Mouse (Mus musculus): Measurements from ENCODE around the gene Nr6a1.
A peak's percentile ranks its signal among the peaks of the same experiment; 100 is the strongest.

Gene Nr6a1

DNA sequence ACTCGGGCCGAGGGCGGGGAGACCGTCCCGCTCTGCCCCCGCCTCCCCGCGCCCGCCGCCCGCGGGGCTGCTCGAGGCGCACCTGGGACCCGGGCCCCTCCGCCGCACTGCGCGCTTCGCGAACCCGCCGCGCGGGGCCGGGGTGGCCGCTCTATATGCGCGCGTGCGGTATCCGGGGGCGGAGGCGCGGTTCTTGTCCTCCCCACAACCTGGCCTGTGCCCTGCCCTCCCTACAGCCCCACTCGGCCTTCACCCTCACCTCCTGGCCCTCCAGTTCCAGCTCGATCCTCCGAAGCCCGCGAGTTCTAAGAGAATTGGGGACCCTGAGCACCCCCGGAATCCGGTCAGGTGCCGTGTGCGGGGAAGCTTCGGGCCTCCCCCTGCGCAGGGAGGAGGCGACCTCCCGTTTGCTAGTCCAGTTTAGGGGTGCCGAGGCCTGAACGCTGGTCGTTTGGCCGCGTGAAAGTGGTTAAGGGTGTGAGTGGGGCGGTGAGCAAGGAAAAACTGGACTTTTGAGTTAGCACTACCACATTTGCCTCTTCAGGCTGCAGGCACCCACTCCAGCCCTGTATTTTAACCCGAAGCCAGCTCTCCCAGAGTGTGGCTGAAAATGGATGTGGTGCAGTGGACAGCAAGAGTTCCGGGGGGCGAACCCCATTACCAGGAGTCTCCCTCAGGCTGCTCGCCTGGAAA lies 215.3 kb downstream of the Nr6a1 start:
- no peak for DNase-seq

DNA sequence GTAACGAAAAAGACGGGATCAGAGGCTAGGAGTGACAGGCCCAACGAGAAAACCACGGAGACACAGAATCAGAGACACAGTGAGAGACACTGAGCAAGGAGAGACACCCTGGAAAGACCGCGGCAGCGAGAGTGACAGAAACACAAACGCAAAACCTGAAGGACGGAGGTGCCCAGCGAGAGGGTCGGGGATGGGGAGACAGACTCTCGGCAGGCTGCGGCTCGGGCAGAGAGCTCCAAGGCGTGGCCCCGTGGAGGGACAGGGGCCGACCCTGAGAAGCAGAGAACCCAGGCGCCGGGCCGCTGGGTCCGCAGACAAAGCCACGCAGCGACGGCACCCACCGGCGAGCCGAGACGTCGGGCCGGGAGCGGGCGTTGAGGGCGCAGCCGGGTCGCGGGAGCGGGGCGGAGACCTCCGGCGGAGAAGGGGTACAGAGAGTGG lies 216.0 kb downstream of the Nr6a1 start:
- DNase-seq: no peak

GRCm38 (mm10) chr2:38710304-38711241 lies 216.9 kb downstream of the Nr6a1 start:
- DNase-seq: no peak

GRCm38 (mm10) chr2:38708907-38709688 lies 218.4 kb downstream of the Nr6a1 start:
- DNase-seq: no peak

GRCm38 (mm10) chr2:38706661-38707060 lies 220.8 kb downstream of the Nr6a1 start:
- no peak for DNase-seq

- no peak for DNase-seq
Measured at GRCm38 (mm10) chr2:38705036-38705435, 222.5 kb downstream of the Nr6a1 start.

DNA sequence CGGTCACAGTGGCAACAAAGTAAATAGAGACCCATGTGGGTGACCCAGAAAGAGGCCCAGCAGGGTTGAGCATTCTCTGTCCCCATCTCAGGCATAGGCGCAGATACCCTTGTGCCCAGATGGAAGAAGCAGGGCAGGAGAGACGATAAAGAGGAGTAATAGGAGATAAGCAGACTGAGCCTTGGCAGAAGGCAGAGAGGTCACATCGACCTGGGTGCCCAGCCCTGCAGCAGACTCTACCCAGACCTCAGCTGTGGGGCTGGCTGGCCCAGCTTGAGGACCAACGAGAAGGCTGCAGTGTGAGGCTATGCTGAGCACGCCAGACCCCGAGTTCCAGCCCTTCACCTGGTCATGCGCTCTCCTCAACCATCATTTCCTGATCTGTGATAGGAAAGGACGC lies 223.2 kb downstream of the Nr6a1 start:
- DNase-seq: no peak

DNA sequence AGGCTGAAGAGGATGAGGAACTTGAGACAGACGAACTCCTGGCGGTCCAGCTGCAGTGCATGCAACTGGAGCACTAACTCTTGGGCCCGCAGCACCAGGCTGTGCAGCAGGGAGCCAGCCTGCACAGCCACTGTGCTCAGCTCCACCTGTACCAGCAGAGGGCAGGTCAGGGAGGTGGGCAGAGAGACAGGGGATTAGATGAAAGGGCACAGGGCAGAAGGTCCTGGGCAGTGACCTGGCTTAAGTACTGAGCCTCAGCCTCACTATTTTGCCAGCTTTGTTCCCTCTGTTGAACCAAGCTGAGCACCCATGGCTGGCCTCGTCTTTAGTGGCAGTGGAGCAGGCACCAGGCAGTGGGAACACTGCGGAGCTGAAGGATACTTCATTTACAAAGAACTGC lies 227.3 kb downstream of the Nr6a1 start:
- no peak for DNase-seq

DNA sequence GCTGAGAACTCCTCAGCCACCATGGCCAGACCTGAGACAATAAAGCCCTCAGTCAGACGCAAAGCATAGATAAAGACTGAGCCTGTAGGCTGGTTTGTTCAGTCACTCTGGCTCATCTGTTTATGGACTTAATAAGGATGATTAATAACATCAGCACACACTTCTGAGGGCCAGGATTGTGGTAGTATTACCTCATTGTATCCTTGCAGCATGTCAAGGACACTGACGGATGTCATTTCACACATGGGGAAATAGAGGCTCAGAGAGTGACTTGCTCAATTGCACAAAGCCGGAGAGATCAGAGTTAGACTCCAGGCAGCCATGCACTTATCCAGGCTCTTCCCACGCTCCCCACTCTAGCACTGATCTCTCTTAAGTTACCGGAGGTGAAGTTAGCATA lies 228.9 kb downstream of the Nr6a1 start:
- DNase-seq: no peak

- DNase-seq: no peak
Measured at GRCm38 (mm10) chr2:38697128-38698120, 230.1 kb downstream of the Nr6a1 start.

DNA sequence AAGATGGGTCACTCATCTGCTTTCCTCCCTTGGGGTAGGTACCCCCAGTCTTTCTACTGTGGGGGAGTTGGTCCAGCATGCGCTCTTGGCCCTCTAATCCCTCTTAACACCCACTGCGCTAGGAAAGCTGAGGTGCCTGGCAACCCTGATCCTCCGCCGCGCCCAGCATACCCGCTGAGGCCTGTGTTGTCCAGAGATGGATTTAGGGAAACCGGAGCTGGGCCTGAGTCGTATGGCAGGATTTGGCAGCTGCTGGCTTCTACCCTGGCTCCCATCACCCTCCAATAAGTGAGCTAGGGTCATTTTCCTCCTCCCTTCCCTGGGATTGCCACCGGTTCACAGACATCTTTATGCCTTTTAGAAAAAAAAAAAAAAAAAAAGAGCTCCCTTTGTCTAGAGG lies 231.7 kb downstream of the Nr6a1 start:
- no peak for DNase-seq

DNA sequence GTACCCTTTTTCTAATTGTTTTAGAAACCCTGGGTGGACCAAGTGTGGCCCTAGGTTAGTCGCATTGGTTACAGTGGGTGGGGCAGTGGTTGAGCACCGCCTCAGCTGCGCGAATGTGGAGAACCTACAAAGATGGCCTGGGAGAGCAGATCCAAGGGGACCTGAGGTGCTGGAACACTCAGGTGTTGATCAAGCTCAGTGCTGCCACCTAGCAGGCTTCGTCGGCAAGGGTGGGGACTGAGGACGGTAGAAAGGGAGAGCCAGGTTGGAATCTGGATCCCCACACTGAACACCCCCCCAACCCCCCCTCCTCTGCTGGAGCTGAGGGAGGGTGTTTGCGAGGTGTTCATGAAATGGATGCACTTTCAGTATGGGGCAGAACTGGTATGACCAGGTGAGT lies 235.9 kb downstream of the Nr6a1 start:
- DNase-seq: peak; percentile 33

- DNase-seq: no peak
Measured at GRCm38 (mm10) chr2:38689881-38690280, 237.6 kb downstream of the Nr6a1 start.

DNA sequence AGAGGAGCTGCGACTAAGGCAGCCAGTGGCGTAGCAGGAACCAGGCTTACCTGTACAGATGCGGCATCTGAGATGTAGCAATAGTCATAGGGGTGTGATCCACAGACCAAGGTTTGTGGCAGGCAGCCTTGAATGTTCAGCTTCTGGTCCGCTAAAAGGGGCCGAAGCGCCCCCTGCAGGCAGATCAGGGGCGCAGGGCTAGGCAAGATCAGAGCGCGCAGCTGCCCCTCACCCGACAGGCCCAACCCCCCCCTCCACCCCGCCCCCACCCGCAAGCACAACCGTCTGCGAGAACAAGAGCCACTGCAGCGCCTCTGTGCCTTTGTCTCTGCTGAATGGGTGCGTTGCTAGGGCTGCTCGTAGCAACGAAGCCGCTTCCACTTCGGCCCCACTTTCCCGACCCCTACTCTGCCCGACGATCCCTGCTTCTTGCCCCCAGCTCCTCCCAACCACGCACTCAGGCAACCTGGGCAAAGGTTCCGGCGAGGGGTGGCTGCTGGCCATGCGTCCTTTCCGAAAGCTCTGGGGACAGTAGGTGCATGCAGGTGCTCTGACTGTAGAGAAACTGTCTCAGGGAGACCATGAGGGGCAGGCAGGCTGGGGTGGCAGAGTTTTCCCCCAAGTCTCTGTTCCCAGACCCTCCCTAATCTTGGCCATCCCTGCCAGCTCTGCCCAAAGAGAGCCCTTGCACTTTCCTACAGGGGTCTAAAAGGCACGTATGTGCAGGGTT lies 238.5 kb downstream of the Nr6a1 start:
- peak; percentile 29 to 36 for DNase-seq

DNA sequence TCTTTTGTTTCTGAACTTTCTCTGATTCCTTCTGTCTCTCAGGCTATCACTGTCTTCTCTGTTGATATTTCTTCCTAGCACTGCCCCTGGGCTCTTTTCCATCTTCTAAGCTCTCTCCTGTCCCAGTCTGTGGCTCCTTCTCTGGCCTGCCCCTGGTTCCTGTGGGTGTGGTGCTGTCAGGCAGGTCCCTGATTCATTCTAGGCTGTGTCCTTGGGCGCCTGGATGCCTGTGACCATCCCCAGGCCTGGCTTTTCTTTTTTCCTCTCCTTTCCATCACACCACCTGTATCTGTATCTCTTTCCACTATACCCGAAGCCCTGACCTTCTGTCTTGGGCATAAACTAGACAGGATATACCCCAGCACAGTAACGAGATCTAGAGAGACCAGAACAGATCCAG lies 241.7 kb downstream of the Nr6a1 start:
- no peak for DNase-seq

DNA sequence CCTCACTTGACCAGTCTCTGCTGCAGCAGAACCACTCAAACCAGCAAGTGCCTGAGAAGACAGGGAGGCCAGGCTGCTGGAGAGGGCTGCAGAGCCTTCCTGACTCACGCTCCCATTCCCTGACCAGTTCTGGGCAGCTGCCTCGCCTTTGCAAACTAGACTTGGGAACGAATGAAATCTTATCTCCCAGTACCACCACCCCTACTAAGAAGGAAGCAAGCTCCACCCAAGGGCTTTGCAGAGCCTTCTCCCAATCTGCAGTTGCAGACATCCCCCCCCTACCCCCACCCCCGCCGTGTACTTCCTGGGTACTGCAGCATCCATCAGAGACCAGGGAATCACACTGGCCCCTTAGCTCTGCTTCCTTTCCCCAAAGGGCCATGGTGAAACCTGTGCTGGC lies 244.4 kb downstream of the Nr6a1 start:
- no peak for DNase-seq

GRCm38 (mm10) chr2:38682209-38682608 lies 245.3 kb downstream of the Nr6a1 start:
- no peak for DNase-seq

GRCm38 (mm10) chr2:38678947-38679346 lies 248.5 kb downstream of the Nr6a1 start:
- no peak for DNase-seq

DNA sequence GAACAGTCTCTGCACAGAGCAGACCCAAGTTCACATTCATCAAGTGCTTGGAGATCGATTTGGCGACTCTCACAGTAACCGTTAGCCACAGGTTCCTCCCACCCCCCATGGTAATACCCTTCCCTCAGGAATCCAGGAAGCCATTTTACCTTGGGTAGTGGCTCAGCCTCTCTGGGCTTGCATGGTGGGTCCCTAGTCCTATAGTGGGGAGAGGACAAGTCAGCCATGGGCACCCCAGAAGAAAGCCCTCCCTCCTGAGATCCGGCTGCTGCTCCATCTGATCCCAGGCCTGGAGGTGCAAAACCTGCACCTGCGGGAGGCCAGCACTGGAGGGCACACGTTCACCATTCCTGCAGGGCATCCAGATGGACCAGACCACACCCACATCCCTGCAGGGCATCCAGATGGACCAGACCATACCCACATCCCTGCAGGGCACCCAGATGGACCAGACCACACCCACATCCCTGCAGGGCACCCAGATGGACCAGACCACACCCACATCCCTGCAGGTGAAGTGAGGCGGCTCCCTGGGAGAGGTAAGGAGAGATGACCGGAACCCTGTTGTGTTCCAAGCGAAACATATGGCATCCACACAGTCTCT lies 252.0 kb downstream of the Nr6a1 start:
- DNase-seq: no peak
